Mouse (Mus musculus): ENCODE measurements around the gene Rhot2. TPM values are rescaled to one million over a fixed set of nuclear protein-coding genes. Genes with fewer than 3 reads are reported as not detected.
A peak's percentile ranks its signal among the peaks of the same experiment; 100 is the strongest.

The Rhot2 gene
- 10 to 100 TPM; 81.9 to 84.9 TPM for total RNA-seq (2021)
- long read RNA-seq, experiment 1, partial matches to known transcripts, result 16 of 27 reads
- long read RNA-seq, experiment 1, other reads (novel, unspliced or antisense), result 9 of 27 reads
- long read RNA-seq, experiment 2, transcript Rhot2-201 (19 exons, 3,189 nt), result major isoform, 7 of 24 reads
- long read RNA-seq, experiment 2, partial matches to known transcripts, result 11 of 24 reads
- long read RNA-seq, experiment 2, other reads (novel, unspliced or antisense), result 5 of 24 reads

GRCm38 (mm10) chr17:25844396-25844901 is at the start of gene Rhot2:
TSS of gene Rhot2 (minus strand) at chr17:25844851.
- DNase-seq (ENCODE audit: low spot score in 2 of 2), result peak; percentile 94 to 95
- intact Hi-C loops (cut with DNase I), result no loop called here

- DNase-seq (ENCODE audit: low spot score in 2 of 2), result peak in 1 of 2 experiments; percentile 71
Measured at GRCm38 (mm10) chr17:25893975-25894617, 49.4 kb upstream of the Rhot2 start.

GRCm38 (mm10) chr17:25888837-25889236 is 44.2 kb upstream of the Rhot2 start:
- intact Hi-C loops (cut with DNase I), result no loop called here
- no peak for DNase-seq (ENCODE audit: low spot score in 2 of 2)

More at GRCm38 (mm10) chr17:25893975-25894617, 49.4 kb upstream of the Rhot2 start:
- intact Hi-C loops (cut with DNase I), result loop anchor here (5.0 kb wide), 1 partner anchor 93 kb away; the partner anchor contains the start of gene Capn15

- intact Hi-C loops (cut with DNase I), result no loop called here
- DNase-seq (ENCODE audit: low spot score in 2 of 2), result no peak
Measured at GRCm38 (mm10) chr17:25887467-25887866, 42.8 kb upstream of the Rhot2 start.

GRCm38 (mm10) chr17:25886806-25887205 is 42.2 kb upstream of the Rhot2 start:
- intact Hi-C loops (cut with DNase I), result no loop called here

GRCm38 (mm10) chr17:25885636-25886035 is 41.0 kb upstream of the Rhot2 start:
- intact Hi-C loops (cut with DNase I), result no loop called here

More at GRCm38 (mm10) chr17:25886806-25887205, 42.2 kb upstream of the Rhot2 start:
- DNase-seq (ENCODE audit: low spot score in 2 of 2), result no peak

GRCm38 (mm10) chr17:25883824-25884223 is 39.2 kb upstream of the Rhot2 start:
- no peak for DNase-seq (ENCODE audit: low spot score in 2 of 2)
- intact Hi-C loops (cut with DNase I), result no loop called here

More at GRCm38 (mm10) chr17:25885636-25886035, 41.0 kb upstream of the Rhot2 start:
- DNase-seq (ENCODE audit: low spot score in 2 of 2), result no peak

- no peak for DNase-seq (ENCODE audit: low spot score in 2 of 2)
- intact Hi-C loops (cut with DNase I), result no loop called here
Measured at GRCm38 (mm10) chr17:25883268-25883667, 38.6 kb upstream of the Rhot2 start.

GRCm38 (mm10) chr17:25882306-25882705 is 37.7 kb upstream of the Rhot2 start:
- intact Hi-C loops (cut with DNase I), result no loop called here
- DNase-seq (ENCODE audit: low spot score in 2 of 2), result no peak

- DNase-seq (ENCODE audit: low spot score in 2 of 2), result no peak
- intact Hi-C loops (cut with DNase I), result no loop called here
Measured at GRCm38 (mm10) chr17:25881691-25882090, 37.0 kb upstream of the Rhot2 start.

- DNase-seq (ENCODE audit: low spot score in 2 of 2), result no peak
- intact Hi-C loops (cut with DNase I), result no loop called here
Measured at GRCm38 (mm10) chr17:25880913-25881641, 36.4 kb upstream of the Rhot2 start.

- intact Hi-C loops (cut with DNase I), result no loop called here
- DNase-seq (ENCODE audit: low spot score in 2 of 2), result no peak
Measured at GRCm38 (mm10) chr17:25880196-25880910, 35.7 kb upstream of the Rhot2 start, which contains the start of gene Wfikkn1. TSS of gene Wfikkn1 (minus strand) at chr17:25880858.

GRCm38 (mm10) chr17:25879750-25880149 is 35.1 kb upstream of the Rhot2 start:
- intact Hi-C loops (cut with DNase I), result loop anchor here (5.0 kb wide), 1 partner anchor 43 kb away; no protein-coding TSS in a partner anchor
- DNase-seq (ENCODE audit: low spot score in 2 of 2), result no peak

GRCm38 (mm10) chr17:25879261-25879660 is 34.6 kb upstream of the Rhot2 start:
- peak; percentile 62 to 67 for DNase-seq (ENCODE audit: low spot score in 2 of 2)
- intact Hi-C loops (cut with DNase I), result loop anchor here (5.0 kb wide), 1 partner anchor 43 kb away; no protein-coding TSS in a partner anchor

- intact Hi-C loops (cut with DNase I), result loop anchor here (5.0 kb wide), 1 partner anchor 44 kb away; no protein-coding TSS in a partner anchor
- no peak for DNase-seq (ENCODE audit: low spot score in 2 of 2)
Measured at GRCm38 (mm10) chr17:25878611-25879180, 34.0 kb upstream of the Rhot2 start.

- DNase-seq (ENCODE audit: low spot score in 2 of 2), result peak in 1 of 2 experiments; percentile 31
- intact Hi-C loops (cut with DNase I), result loop anchor here (5.0 kb wide), 1 partner anchor 44 kb away; no protein-coding TSS in a partner anchor
Measured at GRCm38 (mm10) chr17:25877741-25878610, 33.3 kb upstream of the Rhot2 start.

GRCm38 (mm10) chr17:25877025-25877424 is 32.4 kb upstream of the Rhot2 start:
- intact Hi-C loops (cut with DNase I), result loop anchor here (5.0 kb wide), 1 partner anchor 45 kb away; no protein-coding TSS in a partner anchor
- DNase-seq (ENCODE audit: low spot score in 2 of 2), result no peak

Data from left cerebral cortex, postnatal 14 days (tissue).